7 mouse cellular contexts compared by ENCODE assay signal in genomic region chr2:30718329-30718675, GRCm38 (mm10).
A peak's percentile ranks its signal among the peaks of the same experiment; 100 is the strongest.
DNase-seq lines count a peak whose midpoint lies in the region; ATAC-seq and TF ChIP-seq lines count a peak whose summit lies in the region.

No protein-coding gene starts in this region.

- H3K4me3 ChIP-seq in cortical plate, adult 2 months (ENCODE audit: insufficient read depth, low read length), result peak overlapping the region; percentile 25; the same call in 1 of the 2 replicates

- H3K4me1 ChIP-seq in cortical plate, adult 2 months (ENCODE audit: control insufficient read depth, insufficient read depth, low read length), result peaks cover 25% of the 10 kb centered on the region

- H3K27ac ChIP-seq in cortical plate, adult 2 months (ENCODE audit: insufficient read depth, low read length), result peak overlapping the region; percentile 99

- no peak for TF ChIP-seq CTCF in cortical plate, adult 2 months (IDR thresholded peaks at IDR 0.05; ENCODE audit: extremely low read depth, insufficient read depth, low read length)

- intact Hi-C loops in gastrocnemius, postnatal 14 days (cut with DNase I; ENCODE audit: low total_unique reads), result no loop called here

- TF ChIP-seq POLR2A in cortical plate, adult 2 months (IDR thresholded peaks at IDR 0.05; ENCODE audit: extremely low read depth, insufficient read depth, low read length), result no peak

- DNase-seq in adrenal gland, adult 18-20 months (ENCODE audit: low spot score in 2 of 2), result peak; percentile 86
- DNase-seq in gastrocnemius, postnatal 14 days, result peak; percentile 86
- DNase-seq in left cerebral cortex, adult 9 months (ENCODE audit: low spot score in 2 of 2), result peak; percentile 89 to 93
- DNase-seq in right cerebral cortex, postnatal 25 days, result peak; percentile 91

- ATAC-seq in inflammation-experienced regulatory T-cells, adult 6 months, result peak; percentile 87
- ATAC-seq in megakaryocyte, adult 5-6 weeks (ENCODE audit: poor library complexity, severe bottlenecking), result peak; percentile 58

Comparison
In these comparisons a context has a peak if more than half of its experiments do, and no peak if none do; other contexts are left out.
1. Peak in every context shown above with its lines: DNase-seq, ATAC-seq, H3K4me3 ChIP-seq and H3K27ac ChIP-seq.